Mouse (Mus musculus) ES-Bruce4 (cell line): Measurements from ENCODE around the gene AC109138.7. TPM values are rescaled to one million over a fixed set of nuclear protein-coding genes. Genes with fewer than 3 reads are reported as not detected.

Source experiments
- H3K27ac ChIP-seq: 2 replicates; pipeline ENCODE4 v1.5.1; 2012; ENCODE audit warnings: low read length, inconsistent platforms; ENCODE audit not compliant: insufficient read depth
- H3K27me3 ChIP-seq: 2 replicates; pipeline ENCODE4 v1.6.1; 2012; ENCODE audit warnings: mild to moderate bottlenecking, low read length, inconsistent platforms; ENCODE audit not compliant: control insufficient read depth, poor library complexity, insufficient read depth, severe bottlenecking
- H3K36me3 ChIP-seq: 2 replicates; pipeline ENCODE4 v1.6.1; 2012; ENCODE audit warnings: inconsistent platforms, mild to moderate bottlenecking, low read length, moderate library complexity; ENCODE audit not compliant: control insufficient read depth, poor library complexity, insufficient read depth, severe bottlenecking
- H3K4me1 ChIP-seq: one replicate; pipeline ENCODE4 v1.8.1; 2011; ENCODE audit warnings: low read length; ENCODE audit not compliant: control insufficient read depth, insufficient read depth
- H3K4me3 ChIP-seq: 2 replicates; pipeline ENCODE4 v1.5.1; 2011; ENCODE audit warnings: low read depth, mild to moderate bottlenecking, low read length
- H3K9ac ChIP-seq: 2 replicates; pipeline ENCODE4 v1.6.1; 2012; ENCODE audit warnings: low read depth, mild to moderate bottlenecking, inconsistent platforms; ENCODE audit not compliant: poor library complexity, severe bottlenecking
- H3K9me3 ChIP-seq: replicated peaks from 2 replicates; pipeline ENCODE4 v1.6.1; 2012; ENCODE audit warnings: mild to moderate bottlenecking, low read length, inconsistent platforms; ENCODE audit not compliant: control insufficient read depth, poor library complexity, insufficient read depth, severe bottlenecking
- CTCF ChIP-seq: IDR thresholded peaks from one replicate; pipeline ENCODE4 v1.8.1; 2011; ENCODE audit warnings: low read depth, low read length
- EP300 ChIP-seq: IDR thresholded peaks from 2 replicates; pipeline ENCODE4 v1.6.1; 2011; ENCODE audit warnings: low read depth, low read length; ENCODE audit not compliant: insufficient read depth
- POLR2A ChIP-seq: IDR thresholded peaks from one replicate; pipeline ENCODE4 v1.8.1; 2011; ENCODE audit warnings: low read length; ENCODE audit not compliant: insufficient read depth
- polyA plus RNA-seq: library from polyadenylated mRNA; stranded (reverse); fragments of >200 nt; gene quantifications from 2 replicates; pipeline ENCODE4 v1.2.4, GENCODE M21; 2011; ENCODE audit warnings: low read depth; ENCODE audit not compliant: missing spikeins, insufficient read depth, insufficient read length

Gene AC109138.7
- polyA plus RNA-seq, 1 experiment, result not detected

GRCm38 (mm10) chr19:4170723-4171392, 43.3 kb upstream of the AC109138.7 start:
- no peak for TF ChIP-seq CTCF
- TF ChIP-seq POLR2A, result no peak
- no peak for TF ChIP-seq EP300
- H3K9ac ChIP-seq, result no peak overlapping the region
- H3K27ac ChIP-seq, result no peak overlapping the region
- no peaks in the 10 kb centered on the region for H3K9me3 ChIP-seq
- H3K4me1 ChIP-seq, result no peaks in the 10 kb centered on the region
- H3K27me3 ChIP-seq, result no peaks in the 10 kb centered on the region
- no peaks in the 10 kb centered on the region for H3K36me3 ChIP-seq
- 0 out of 2 replicates have a peak overlapping the region, but pooled peaks have one; percentile 22 for H3K4me3 ChIP-seq

- Histone ChIP-seq H3K4me1 (no peaks in the 10 kb centered on the region), H3K36me3 (no peaks in the 10 kb centered on the region), H3K27me3 (no peaks in the 10 kb centered on the region), H3K4me3 (no peak overlapping the region), H3K27ac (no peak overlapping the region), H3K9me3 (no peaks in the 10 kb centered on the region), H3K9ac (no peak overlapping the region)
- TF ChIP-seq POLR2A (no peak), CTCF (no peak), EP300 (no peak)
Measured at GRCm38 (mm10) chr19:4171393-4172290, 42.5 kb upstream of the AC109138.7 start.

GRCm38 (mm10) chr19:4172925-4173324, 41.2 kb upstream of the AC109138.7 start:
- H3K27ac ChIP-seq, result no peak overlapping the region

GRCm38 (mm10) chr19:4175368-4175947, 38.7 kb upstream of the AC109138.7 start, which contains the start of gene Carns1:
Gene Carns1, minus strand, starts transcription at chr19:4175479.
- no peak within 1 kb of the TSS for H3K4me3 ChIP-seq
- no peaks in the 10 kb centered on the region for H3K9me3 ChIP-seq
- H3K27ac ChIP-seq, result no peak within 1 kb of the TSS
- no peaks in the 10 kb centered on the region for H3K27me3 ChIP-seq
- TF ChIP-seq POLR2A, result no peak
- no peak for TF ChIP-seq EP300
- TF ChIP-seq CTCF, result no peak
- no peaks in the 10 kb centered on the region for H3K36me3 ChIP-seq
- no peaks in the 10 kb centered on the region for H3K4me1 ChIP-seq
- H3K9ac ChIP-seq, result no peak within 1 kb of the TSS

More at GRCm38 (mm10) chr19:4172925-4173324, 41.2 kb upstream of the AC109138.7 start:
- no peak for TF ChIP-seq EP300
- TF ChIP-seq CTCF, result no peak
- TF ChIP-seq POLR2A, result no peak
- H3K27me3 ChIP-seq, result no peaks in the 10 kb centered on the region
- H3K4me3 ChIP-seq, result no peak overlapping the region
- H3K4me1 ChIP-seq, result no peaks in the 10 kb centered on the region
- no peaks in the 10 kb centered on the region for H3K9me3 ChIP-seq
- no peaks in the 10 kb centered on the region for H3K36me3 ChIP-seq
- H3K9ac ChIP-seq, result no peak overlapping the region

- Histone ChIP-seq H3K4me1 (peaks cover 3% of the 10 kb centered on the region), H3K4me3 (no peak overlapping the region), H3K9me3 (no peaks in the 10 kb centered on the region), H3K36me3 (no peaks in the 10 kb centered on the region), H3K27ac (no peak overlapping the region), H3K27me3 (no peaks in the 10 kb centered on the region), H3K9ac (no peak overlapping the region)
- TF ChIP-seq POLR2A (no peak), EP300 (no peak), CTCF (no peak)
Measured at GRCm38 (mm10) chr19:4180411-4180810, 33.7 kb upstream of the AC109138.7 start.
